21 mouse cellular contexts compared by ENCODE assay signal in the genomic region with DNA sequence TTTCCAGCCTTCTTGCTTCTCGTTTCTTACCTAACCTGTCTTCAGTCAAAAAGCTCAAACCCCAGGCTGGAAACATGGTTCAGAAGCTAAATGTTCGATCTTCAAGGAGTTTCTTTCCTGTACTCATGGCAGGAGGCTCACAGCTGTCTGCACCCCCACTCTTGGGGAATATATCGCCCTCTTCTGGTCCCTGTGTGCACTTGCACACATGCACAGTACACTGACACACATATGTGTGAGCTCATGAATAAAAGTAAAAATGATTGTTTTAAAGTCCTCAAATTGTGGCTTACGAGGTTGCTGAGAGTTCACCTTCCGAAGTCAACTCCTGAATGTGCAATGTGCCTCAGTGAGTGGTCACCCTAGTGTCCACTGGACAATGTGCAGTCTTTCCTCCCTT.
A peak's percentile ranks its signal among the peaks of the same experiment; 100 is the strongest.
DNase-seq lines count a peak whose midpoint lies in the region; ATAC-seq and TF ChIP-seq lines count a peak whose summit lies in the region.
"Had no signal": no experiment of that assay in that cellular context is flagged by ENCODE, and none has a peak within 500 bp of the region (broad histone marks: within the 10 kb centered on the region; RNA-seq: fewer than 3 reads in every experiment).

No protein-coding gene starts in this region.

- no peaks in the 10 kb centered on the region for H3K27me3 ChIP-seq in hindbrain, embryonic 13.5 days
- no peaks in the 10 kb centered on the region for H3K27me3 ChIP-seq in hindbrain, embryonic 12.5 days
- no peaks in the 10 kb centered on the region for H3K27me3 ChIP-seq in lung, embryonic 14.5 days (ENCODE audit: insufficient read depth, low read length)
- H3K27me3 ChIP-seq: CH12.LX; liver, embryonic 15.5 days had no signal

- WGBS in hindbrain, embryonic 13.5 days, result 81% methylated on average over 5 of the region's 5 CpGs
- 82% methylated on average over 5 of the region's 5 CpGs for WGBS in hindbrain, embryonic 12.5 days
- WGBS in lung, embryonic 14.5 days, result 77% methylated on average over 5 of the region's 5 CpGs

- no peak overlapping the region for H3K4me2 ChIP-seq in hindbrain, embryonic 13.5 days
- H3K4me2 ChIP-seq in hindbrain, embryonic 12.5 days (replicated peaks), result no peak overlapping the region
- no peak overlapping the region for H3K4me2 ChIP-seq in lung, embryonic 14.5 days
- H3K4me2 ChIP-seq: heart, embryonic 11.5 days; liver, embryonic 15.5 days; midbrain, embryonic 11.5 days had no signal

- in situ Hi-C loops in ES-E14 (cut with MboI; ENCODE audit: low sequenced_read_pairs in 2 of 2, unreplicated experiment in 2 of 2), result no loop called here

- H3K36me3 ChIP-seq in hindbrain, embryonic 13.5 days, result no peaks in the 10 kb centered on the region
- no peaks in the 10 kb centered on the region for H3K36me3 ChIP-seq in hindbrain, embryonic 12.5 days
- no peaks in the 10 kb centered on the region for H3K36me3 ChIP-seq in lung, embryonic 14.5 days (ENCODE audit: insufficient read depth)
- no peaks in the 10 kb centered on the region for H3K36me3 ChIP-seq in ES-E14 (ENCODE audit: control insufficient read depth, insufficient read depth, low read length, poor library complexity, severe bottlenecking)
- H3K36me3 ChIP-seq: forebrain, embryonic 10.5 days; liver, embryonic 15.5 days had no signal

- no peak for DNase-seq in lung, embryonic 14.5 days
- DNase-seq in lung, adult 18-20 months, result no peak
- no peak for DNase-seq in ES-E14 (ENCODE audit: low read depth, low spot score)
- DNase-seq in brain, embryonic 14.5 days (ENCODE audit: low read depth), result no peak
- no peak for DNase-seq in cerebellum, adult 11-12 months
- DNase-seq: adrenal gland, postnatal 10 days; B cell, adult 2 months; cerebellum, adult 8-10 months; cerebellum, postnatal 36 days; kidney, adult 11 months; kidney, postnatal 10 days; layer of hippocampus, postnatal 36 days; lung, postnatal 14 days had no signal

- no peak for TF ChIP-seq POLR2A in brain, embryonic 14.5 days (IDR thresholded peaks at IDR 0.05; ENCODE audit: borderline replicate concordance, extremely low read depth, insufficient read depth, insufficient read length, poor library complexity, severe bottlenecking)

- TF ChIP-seq CTCF in lung, embryonic 14.5 days (IDR thresholded peaks at IDR 0.05; ENCODE audit: low read depth), result peak; percentile 29
- TF ChIP-seq CTCF in brain, embryonic 14.5 days (IDR thresholded peaks at IDR 0.05; ENCODE audit: borderline replicate concordance, extremely low read depth, insufficient read depth, insufficient read length), result peak; percentile 35; the same call in 1 of the 2 replicates

- no peak for ATAC-seq in hindbrain, embryonic 13.5 days (ENCODE audit: low FRiP score)
- ATAC-seq in hindbrain, embryonic 12.5 days (ENCODE audit: low FRiP score), result no peak
- no peak for ATAC-seq in lung, embryonic 14.5 days (ENCODE audit: insufficient read depth)
- ATAC-seq: activated CD4-positive, CD25-positive, alpha-beta regulatory T cell, adult 4 months had no signal

- H3K27ac ChIP-seq in hindbrain, embryonic 13.5 days, result peak overlapping the region; percentile 66; the same call in 1 of the 2 replicates
- H3K27ac ChIP-seq in hindbrain, embryonic 12.5 days, result no peak overlapping the region
- H3K27ac ChIP-seq in lung, embryonic 14.5 days (ENCODE audit: low read depth), result no peak overlapping the region
- no peak overlapping the region for H3K27ac ChIP-seq in ES-E14 (ENCODE audit: insufficient read depth, low read depth, low read length, poor library complexity, severe bottlenecking)
- H3K27ac ChIP-seq: forebrain, embryonic 10.5 days; liver, embryonic 15.5 days had no signal

- no peak overlapping the region for H3K9ac ChIP-seq in hindbrain, embryonic 13.5 days
- no peak overlapping the region for H3K9ac ChIP-seq in hindbrain, embryonic 12.5 days
- H3K9ac ChIP-seq in lung, embryonic 14.5 days, result no peak overlapping the region
- no peak overlapping the region for H3K9ac ChIP-seq in ES-E14 (ENCODE audit: insufficient read depth, low read depth, low read length, poor library complexity, severe bottlenecking)
- H3K9ac ChIP-seq: liver, embryonic 15.5 days had no signal

- peaks cover 25% of the 10 kb centered on the region for H3K4me1 ChIP-seq in hindbrain, embryonic 13.5 days (replicated peaks)
- H3K4me1 ChIP-seq in hindbrain, embryonic 12.5 days, result peaks cover 5% of the 10 kb centered on the region
- no peaks in the 10 kb centered on the region for H3K4me1 ChIP-seq in lung, embryonic 14.5 days (ENCODE audit: insufficient read depth)
- no peaks in the 10 kb centered on the region for H3K4me1 ChIP-seq in ES-E14 (ENCODE audit: control insufficient read depth in 2 of 2, insufficient read depth in 2 of 2, low read length in 2 of 2, poor library complexity in 1 of 2)
- H3K4me1 ChIP-seq: liver, embryonic 15.5 days had no signal

- no peak overlapping the region for H3K4me3 ChIP-seq in hindbrain, embryonic 13.5 days
- no peak overlapping the region for H3K4me3 ChIP-seq in hindbrain, embryonic 12.5 days
- no peak overlapping the region for H3K4me3 ChIP-seq in lung, embryonic 14.5 days (ENCODE audit: low read depth, low read length)
- H3K4me3 ChIP-seq in ES-E14 (ENCODE audit: insufficient read depth in 1 of 2, low read depth in 1 of 2, low read length in 2 of 2, poor library complexity in 1 of 2, severe bottlenecking in 1 of 2), result no peak overlapping the region
- H3K4me3 ChIP-seq: forebrain, embryonic 10.5 days; liver, embryonic 15.5 days had no signal

- no peaks in the 10 kb centered on the region for H3K9me3 ChIP-seq in hindbrain, embryonic 13.5 days
- no peaks in the 10 kb centered on the region for H3K9me3 ChIP-seq in hindbrain, embryonic 12.5 days (replicated peaks)
- H3K9me3 ChIP-seq in lung, embryonic 14.5 days (ENCODE audit: low read depth, low read length), result no peaks in the 10 kb centered on the region
- H3K9me3 ChIP-seq in ES-E14 (ENCODE audit: control insufficient read depth, insufficient read depth, low read depth, low read length), result no peaks in the 10 kb centered on the region
- H3K9me3 ChIP-seq: forebrain, embryonic 10.5 days; liver, embryonic 15.5 days had no signal

TF ChIP-seq in ES-E14, 5 proteins besides CTCF, POLR2A, EP300 and RAD21:
- TF ChIP-seq CHD2 (IDR thresholded peaks at IDR 0.05; ENCODE audit: low read depth, low read length) (no peak), ZNF384 (IDR thresholded peaks at IDR 0.05; ENCODE audit: low read depth, low read length) (no peak), MAFK (IDR thresholded peaks at IDR 0.05; ENCODE audit: insufficient read depth, low read depth, low read length) (no peak), HCFC1 (IDR thresholded peaks at IDR 0.05; ENCODE audit: borderline replicate concordance, insufficient read depth, low read length) (no peak), ZC3H11A (IDR thresholded peaks at IDR 0.05; ENCODE audit: borderline replicate concordance, low read depth, low read length) (peak; percentile 15; the same call in 1 of the 2 replicates)
